Mouse (Mus musculus): ENCODE data around the gene 4930513O06Rik. TPM values are rescaled to one million over a fixed set of nuclear protein-coding genes. Genes with fewer than 3 reads are reported as not detected.

The 4930513O06Rik gene
- not detected for total RNA-seq (2021)
- long read RNA-seq, experiment 1: 0 reads
- long read RNA-seq, experiment 2: 0 reads

DNA sequence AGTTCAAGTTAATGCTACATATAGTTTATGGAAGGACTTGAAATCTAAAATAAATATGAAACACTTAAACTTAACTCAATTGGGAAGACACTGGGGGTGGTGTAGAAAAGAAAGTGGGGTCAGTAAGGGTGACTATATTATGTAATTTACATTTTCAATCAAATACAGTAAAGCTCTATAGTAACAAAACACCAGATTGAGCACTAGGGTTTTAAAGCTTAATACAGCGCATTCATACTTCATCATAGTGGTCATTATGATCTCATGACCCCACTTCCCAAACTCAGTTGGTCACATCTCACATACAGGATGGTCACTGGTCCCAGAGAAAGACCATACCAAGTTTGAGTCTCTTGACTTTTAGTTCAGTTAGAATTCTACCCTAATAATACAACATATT is at the start of gene 4930513O06Rik:
Gene 4930513O06Rik, plus strand, starts transcription at position 301 of the 400 bp plus-strand sequence.
- DNase-seq: no peak

- no peak for DNase-seq
Observed at GRCm38 (mm10) chrX:139037666-139038065, 48.4 kb upstream of the 4930513O06Rik start.

DNA sequence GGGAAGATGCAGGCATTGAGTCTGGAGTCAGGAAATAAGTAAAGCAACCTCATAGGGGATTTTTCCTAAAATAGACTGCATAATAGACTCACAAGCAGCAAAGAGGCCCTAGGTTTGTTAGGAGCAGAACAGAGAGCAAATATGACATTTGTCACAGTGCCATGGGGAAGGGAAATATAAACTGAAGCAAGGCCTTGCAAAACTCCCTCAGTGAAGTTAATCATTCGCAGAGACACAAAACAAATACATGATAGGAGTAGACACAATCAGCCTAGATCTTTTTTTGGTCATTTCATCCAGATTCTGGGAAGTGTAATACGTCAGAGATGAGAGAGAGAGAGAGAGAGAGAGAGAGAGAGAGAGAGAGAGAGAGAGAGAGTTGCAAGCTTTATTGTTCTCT is 46.7 kb upstream of the 4930513O06Rik start:
- no peak for DNase-seq

GRCm38 (mm10) chrX:139041148-139041547 is 44.9 kb upstream of the 4930513O06Rik start:
- DNase-seq: no peak

DNA sequence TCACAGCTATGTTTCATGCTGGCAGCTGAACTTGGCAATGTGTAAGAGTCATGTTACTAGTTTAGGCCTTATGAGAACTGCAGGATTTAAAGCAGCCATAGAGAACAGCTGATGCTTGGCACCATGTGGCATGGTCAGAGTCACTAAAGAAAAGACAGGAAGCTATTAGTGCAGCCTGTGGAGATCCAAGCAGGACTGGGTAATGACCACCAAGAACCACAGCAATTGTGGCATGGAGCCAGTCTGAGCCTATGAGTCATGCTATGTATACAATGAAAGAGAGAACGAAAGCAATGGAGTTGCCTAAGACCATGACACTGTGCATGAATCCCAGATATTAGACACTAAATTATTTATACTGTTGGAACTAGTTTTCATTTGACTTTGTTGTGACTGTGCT is 34.1 kb upstream of the 4930513O06Rik start:
- DNase-seq: no peak

DNA sequence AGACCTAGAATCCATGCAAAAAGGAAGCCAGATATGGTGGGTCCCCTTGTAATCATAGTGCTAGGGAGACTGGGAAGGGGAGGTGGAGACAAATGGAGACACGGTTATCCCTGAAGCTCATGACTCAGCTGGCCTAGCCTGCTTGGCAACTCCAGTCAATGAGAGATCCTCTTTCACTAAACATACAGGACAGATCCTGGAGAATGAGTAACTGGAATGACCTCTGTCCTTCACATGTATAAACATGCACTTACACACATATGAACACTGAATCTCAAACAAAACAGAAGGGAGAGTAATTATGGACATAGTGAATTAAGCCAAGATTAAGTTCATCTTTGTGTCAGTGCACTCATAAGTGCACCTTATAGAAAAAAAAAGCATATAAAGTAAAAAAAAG is 32.9 kb upstream of the 4930513O06Rik start:
- no peak for DNase-seq

DNA sequence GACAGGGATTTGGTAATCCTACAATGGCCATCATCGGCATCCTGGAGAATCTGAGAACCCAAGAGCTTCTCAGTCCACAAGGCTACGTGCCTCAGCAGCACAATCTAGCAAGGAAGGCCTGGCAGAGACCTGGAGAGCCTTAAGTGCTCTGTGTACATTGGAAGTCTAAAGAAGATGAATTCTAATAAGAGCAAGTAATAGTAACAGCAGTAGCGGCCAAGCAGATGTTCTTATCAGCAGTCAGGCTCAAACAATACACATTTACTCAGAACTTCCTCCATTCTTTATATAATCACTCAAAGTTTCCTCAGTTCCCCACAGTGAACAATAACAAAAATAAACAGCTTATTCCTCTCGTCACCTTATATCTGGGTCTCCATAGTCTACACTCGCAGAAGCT is 22.0 kb upstream of the 4930513O06Rik start:
- no peak for DNase-seq

GRCm38 (mm10) chrX:139078493-139078892 is 7.5 kb upstream of the 4930513O06Rik start:
- no peak for DNase-seq

DNA sequence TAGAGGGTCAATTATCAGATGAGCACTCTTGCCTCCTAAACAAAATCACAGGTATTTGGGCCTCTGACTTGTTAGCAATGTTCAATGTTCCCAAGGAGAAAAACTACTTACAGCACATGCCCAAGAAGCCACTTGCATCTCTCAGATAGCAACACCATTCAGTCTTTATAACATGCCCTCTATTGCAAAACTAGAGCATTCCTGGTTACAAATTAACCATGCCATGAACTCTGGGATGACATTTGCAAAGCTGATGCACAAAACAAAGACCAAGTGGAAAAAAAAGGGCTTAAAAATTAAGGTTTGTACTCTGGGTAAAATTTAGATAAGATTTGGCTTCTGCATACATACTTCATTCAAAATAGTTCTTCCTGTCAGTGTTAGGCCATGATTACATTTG is 966 bp upstream of the 4930513O06Rik start, which contains the start of gene Serpina7:
Gene Serpina7, minus strand, starts transcription at position 160 of the 400 bp plus-strand sequence.
- no peak for DNase-seq

GRCm38 (mm10) chrX:139097197-139097596 is 11.2 kb downstream of the 4930513O06Rik start:
- DNase-seq: no peak

GRCm38 (mm10) chrX:139134031-139134430 is 48.0 kb downstream of the 4930513O06Rik start:
- no peak for DNase-seq

Other genes starting within 250 kb of the 4930513O06Rik start
- gene Nrk, start 171.8 kb upstream of the 4930513O06Rik start, total RNA-seq (2021): 1 to 10 TPM; 3.4 to 3.7 TPM
- not detected for gene Serpina7, start 1.0 kb upstream of the 4930513O06Rik start, total RNA-seq (2021)
- gene 4933428M09Rik, start 93.0 kb downstream of the 4930513O06Rik start, total RNA-seq (2021): not detected
- gene Mum1l1, start 123.8 kb downstream of the 4930513O06Rik start, total RNA-seq (2021): 1 to 10 TPM; 4.8 to 6.0 TPM
- not detected for gene Trap1a, start 247.4 kb downstream of the 4930513O06Rik start, total RNA-seq (2021)

All from gastrocnemius, postnatal 25 days (tissue).